Mouse (Mus musculus) heart, postnatal 25 days (tissue): ENCODE results near the gene Ugt1a1. TPM values are rescaled to one million over a fixed set of nuclear protein-coding genes. Genes with fewer than 3 reads are reported as not detected.

Source experiments
- total RNA-seq, 2 experiments: library from RNA; stranded (reverse); gene quantifications; 2 replicates each; pipeline ENCODE4 v1.2.3; 2021

The Ugt1a1 gene
- total RNA-seq, 2 experiments from 2014 or later = not detected

Other genes starting within 250 kb of the Ugt1a1 start
- gene Usp40, start 203.4 kb upstream of the Ugt1a1 start, total RNA-seq = 10 to 100 TPM; 16.1 to 19.4 TPM
- gene Ugt1a10, start 156.6 kb upstream of the Ugt1a1 start, total RNA-seq = not detected
- gene Ugt1a9, start 141.2 kb upstream of the Ugt1a1 start, total RNA-seq = not detected
- not detected for gene Ugt1a8, start 124.1 kb upstream of the Ugt1a1 start, total RNA-seq
- 1 to 10 TPM in 1 of 2 experiments, under 1 TPM in 1; 0.96 to 1.3 TPM for gene Ugt1a7c, start 116.9 kb upstream of the Ugt1a1 start, total RNA-seq
- gene Ugt1a6b, start 108.7 kb upstream of the Ugt1a1 start, total RNA-seq = under 1 TPM; 0.57 to 0.67 TPM
- gene Ugt1a6a, start 77.2 kb upstream of the Ugt1a1 start, total RNA-seq = 1 to 10 TPM; 2.6 to 3.4 TPM
- gene Ugt1a5, start 45.9 kb upstream of the Ugt1a1 start, total RNA-seq = under 1 TPM in 1 of 2 experiments, not detected in 1; 0.64 TPM
- not detected for gene Ugt1a2, start 11.4 kb upstream of the Ugt1a1 start, total RNA-seq
- gene Dnajb3, start 6.2 kb upstream of the Ugt1a1 start, total RNA-seq = under 1 TPM; 0.42 TPM
- under 1 TPM; 0.28 to 0.42 TPM for gene Mroh2a, start 15.0 kb downstream of the Ugt1a1 start, total RNA-seq
- gene Hjurp, start 65.7 kb downstream of the Ugt1a1 start, total RNA-seq = 10 to 100 TPM; 14.5 to 14.6 TPM
- gene Trpm8, start 65.7 kb downstream of the Ugt1a1 start, total RNA-seq = not detected
- gene Spp2, start 195.0 kb downstream of the Ugt1a1 start, total RNA-seq = not detected